In the genomic region with DNA sequence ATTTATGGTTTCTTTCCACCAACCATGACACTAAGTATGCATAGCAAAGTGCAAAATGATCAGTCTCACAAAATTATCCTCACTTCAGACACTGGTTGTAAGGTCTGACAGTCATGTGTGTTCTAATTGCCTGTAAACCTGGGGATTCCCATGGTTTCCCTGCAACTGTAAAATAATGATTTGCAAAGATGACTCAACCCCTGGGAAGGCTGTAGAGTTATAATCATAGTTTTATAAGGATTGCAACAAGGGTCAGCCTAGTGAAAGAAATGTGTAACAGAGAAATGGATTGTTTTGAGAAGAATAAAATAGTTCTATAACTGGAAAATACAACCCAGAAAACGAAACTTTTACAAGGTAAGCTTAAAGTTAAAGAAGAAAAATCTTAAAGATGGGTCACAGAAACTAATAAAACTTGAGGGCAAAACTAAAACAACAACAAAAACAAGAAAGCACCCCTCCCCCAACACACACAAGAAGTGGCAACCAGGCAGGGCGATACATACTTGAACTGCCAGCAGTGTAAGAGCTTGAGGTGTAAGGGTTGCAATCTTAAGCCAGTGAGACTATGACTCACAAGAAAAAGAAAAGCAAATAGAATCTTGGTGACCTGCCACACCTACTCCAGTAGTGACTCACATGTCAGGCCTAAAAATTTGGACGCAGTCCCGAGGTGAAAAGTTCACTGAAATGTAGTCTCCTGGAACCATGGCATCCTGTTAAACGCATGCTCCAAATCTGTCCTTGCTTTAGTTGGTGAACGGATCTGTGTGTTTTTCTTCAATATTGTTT, we compare ENCODE assay signal across 14 mouse cellular contexts. TPM values are rescaled to one million over a fixed set of nuclear protein-coding genes. Genes with fewer than 3 reads are reported as not detected.
DNase-seq lines count a peak whose midpoint lies in the region; ATAC-seq and TF ChIP-seq lines count a peak whose summit lies in the region.
"Had no signal": no experiment of that assay in that cellular context is flagged by ENCODE, and none has a peak within 500 bp of the region (broad histone marks: within the 10 kb centered on the region; RNA-seq: fewer than 3 reads in every experiment).

No protein-coding gene starts in this region.

- peak; percentile 41 for DNase-seq in liver, adult 2 months (ENCODE audit: extremely low read depth, low read depth, low spot score)
- no peak for DNase-seq in liver, postnatal 0 days
- DNase-seq in adrenal gland, postnatal 14 days: peak; percentile 47
- peak; percentile 86 for DNase-seq in lung, postnatal 0 days (ENCODE audit: low spot score)
- DNase-seq in frontal cortex, postnatal 10 days (ENCODE audit: low spot score in 2 of 2): no peak
- no peak for DNase-seq in embryo, embryonic 9.5 days (ENCODE audit: extremely low spot score)
- no peak for DNase-seq in cerebellum, adult 18-20 months
- DNase-seq: heart, adult 18-20 months; kidney, postnatal 36 days; liver, embryonic 13.5 days; thymus, adult 2 months had no signal

- whole genome bisulfite sequencing in liver, adult 2 months: 72% methylated on average over 6 of the region's 6 CpGs
- 70% methylated on average over 6 of the region's 6 CpGs for WGBS in liver, postnatal 0 days (ENCODE audit: insufficient replicate concordance)
- 55% methylated on average over 6 of the region's 6 CpGs for WGBS in lung, postnatal 0 days

- no peaks in the 10 kb centered on the region for H3K36me3 ChIP-seq in liver, adult 2 months (ENCODE audit: control insufficient read depth, insufficient read depth, low read length)
- H3K36me3 ChIP-seq in liver, postnatal 0 days (replicated peaks; ENCODE audit: insufficient read depth, low read length): no peaks in the 10 kb centered on the region
- no peaks in the 10 kb centered on the region for H3K36me3 ChIP-seq in lung, postnatal 0 days (ENCODE audit: insufficient read depth, low read length)
- H3K36me3 ChIP-seq: forebrain, embryonic 10.5 days; liver, embryonic 13.5 days had no signal

- no peak for ATAC-seq in liver, postnatal 0 days
- ATAC-seq in lung, postnatal 0 days: peak; percentile 97

- no peaks in the 10 kb centered on the region for H3K9me3 ChIP-seq in liver, postnatal 0 days (ENCODE audit: low read length)
- no peaks in the 10 kb centered on the region for H3K9me3 ChIP-seq in lung, postnatal 0 days (ENCODE audit: low read length)
- H3K9me3 ChIP-seq: forebrain, embryonic 10.5 days; liver, embryonic 13.5 days had no signal

- H3K4me2 ChIP-seq in liver, postnatal 0 days (ENCODE audit: low read depth, low read length): no peak overlapping the region
- H3K4me2 ChIP-seq in lung, postnatal 0 days (replicated peaks; ENCODE audit: low read depth, low read length): no peak overlapping the region
- H3K4me2 ChIP-seq: liver, embryonic 13.5 days; midbrain, embryonic 11.5 days had no signal

- no peak for TF ChIP-seq EP300 in liver, postnatal 0 days (IDR thresholded peaks at IDR 0.05; ENCODE audit: low read depth)
- TF ChIP-seq EP300 in lung, postnatal 0 days (IDR thresholded peaks at IDR 0.05): peak; percentile 67

- TF ChIP-seq POLR2A in liver, adult 2 months (IDR thresholded peaks at IDR 0.05; ENCODE audit: extremely low read depth, insufficient read depth, low read length): no peak

- no peaks in the 10 kb centered on the region for H3K4me1 ChIP-seq in liver, adult 2 months (ENCODE audit: control insufficient read depth, insufficient read depth, low read length)
- H3K4me1 ChIP-seq in liver, postnatal 0 days (ENCODE audit: insufficient read depth): no peaks in the 10 kb centered on the region
- H3K4me1 ChIP-seq in lung, postnatal 0 days (ENCODE audit: insufficient read depth, low read depth, low read length): no peaks in the 10 kb centered on the region
- H3K4me1 ChIP-seq: forebrain, embryonic 10.5 days; liver, embryonic 13.5 days had no signal

- H3K4me3 ChIP-seq in liver, adult 2 months (ENCODE audit: insufficient read depth, low read depth, low read length): no peak overlapping the region
- no peak overlapping the region for H3K4me3 ChIP-seq in liver, postnatal 0 days (ENCODE audit: low read depth, low read length)
- H3K4me3 ChIP-seq in lung, postnatal 0 days (ENCODE audit: low read depth, low read length): no peak overlapping the region
- H3K4me3 ChIP-seq: forebrain, embryonic 10.5 days; liver, embryonic 13.5 days had no signal

- no peaks in the 10 kb centered on the region for H3K79me2 ChIP-seq in liver, adult 2 months (ENCODE audit: control insufficient read depth, insufficient read depth, low read length)

- no peak for TF ChIP-seq CTCF in liver, adult 2 months (IDR thresholded peaks at IDR 0.05; ENCODE audit: low read depth, low read length)
- no peak for TF ChIP-seq CTCF in liver, postnatal 0 days (IDR thresholded peaks at IDR 0.05; ENCODE audit: low read depth)
- no peak for TF ChIP-seq CTCF in lung, postnatal 0 days (IDR thresholded peaks at IDR 0.05)

- H3K27me3 ChIP-seq in liver, adult 2 months (ENCODE audit: control insufficient read depth, insufficient read depth, low read length): no peaks in the 10 kb centered on the region
- no peaks in the 10 kb centered on the region for H3K27me3 ChIP-seq in liver, postnatal 0 days (ENCODE audit: insufficient read depth, low read length)
- H3K27me3 ChIP-seq in lung, postnatal 0 days (replicated peaks; ENCODE audit: insufficient read depth, low read length): no peaks in the 10 kb centered on the region
- H3K27me3 ChIP-seq: liver, embryonic 13.5 days had no signal

- no peak overlapping the region for H3K27ac ChIP-seq in liver, adult 2 months (replicated peaks; ENCODE audit: insufficient read depth, low read depth, low read length)
- H3K27ac ChIP-seq in liver, postnatal 0 days (ENCODE audit: low read depth): no peak overlapping the region
- H3K27ac ChIP-seq in lung, postnatal 0 days (ENCODE audit: low read length): no peak overlapping the region
- H3K27ac ChIP-seq: forebrain, embryonic 10.5 days; liver, embryonic 13.5 days had no signal

- H3K9ac ChIP-seq in liver, adult 2 months (ENCODE audit: low read depth, low read length): no peak overlapping the region
- H3K9ac ChIP-seq in liver, postnatal 0 days (replicated peaks): no peak overlapping the region
- H3K9ac ChIP-seq in lung, postnatal 0 days (replicated peaks; ENCODE audit: low read depth): no peak overlapping the region
- H3K9ac ChIP-seq: liver, embryonic 13.5 days had no signal

RNA-seq across cellular contexts. Expression of gene Dnah7c, which starts 16.9 kb away (rescaled TPM):
- total RNA-seq in liver, adult 2 months (2014; rRNA removed): under 0.01 TPM in 1 of 2 replicates, not detected in the other
- not detected in 2 replicates for polyA plus RNA-seq in liver, adult 2 months (2012; rRNA removed)
- polyA plus RNA-seq in liver, postnatal 0 days (2015; fragmentation: Nextera tagmentation; extraction: Ambion mirVana): not detected in 2 replicates
- 0.08 and 0.74 TPM in 2 replicates for total RNA-seq in adrenal gland, postnatal 14 days (2021)
- 0.23 and 0.40 TPM in 2 replicates for polyA plus RNA-seq in lung, postnatal 0 days (2015; fragmentation: Nextera tagmentation; extraction: Ambion mirVana)
- total RNA-seq: common myeloid progenitor, adult 5-6 weeks had no signal
- polyA plus RNA-seq: liver, embryonic 13.5 days had no signal

Comparison
In these comparisons a context has a peak if more than half of its experiments do, and no peak if none do; other contexts are left out.
1. DNase-seq: peak in liver, adult 2 months (single experiment), adrenal gland, postnatal 14 days (single experiment) and lung, postnatal 0 days (single experiment); none in liver, postnatal 0 days (single experiment), frontal cortex, postnatal 10 days (0 of 2), embryo, embryonic 9.5 days (single experiment) and cerebellum, adult 18-20 months (0 of 2).